Mouse (Mus musculus): ENCODE results near the gene Pagr1b.

The Pagr1b gene

GRCm38 (mm10) chr7:126951741-126952140 is 64.5 kb downstream of the Pagr1b start:
- DNase-seq (ENCODE audit: low read depth in 1 of 2, low spot score in 2 of 2), result no peak

Measured in monocyte, adult 2 months (primary cell).